Mouse (Mus musculus) cerebellum, adult 2 months (tissue): ENCODE measurements around the gene Clmp.

Source experiments
- CTCF ChIP-seq: fragments of 200-500 bp; IDR thresholded peaks from 2 replicates; pipeline ENCODE4 v1.5.1; 2011; ENCODE audit warnings: low read depth, mild to moderate bottlenecking, control low read depth, low read length, moderate library complexity, borderline replicate concordance; ENCODE audit not compliant: insufficient read depth
- POLR2A ChIP-seq: fragments of 200-500 bp; IDR thresholded peaks from 2 replicates; pipeline ENCODE4 v1.6.1; 2011; ENCODE audit warnings: low read length, control low read depth, borderline replicate concordance; ENCODE audit not compliant: insufficient read depth

DNA sequence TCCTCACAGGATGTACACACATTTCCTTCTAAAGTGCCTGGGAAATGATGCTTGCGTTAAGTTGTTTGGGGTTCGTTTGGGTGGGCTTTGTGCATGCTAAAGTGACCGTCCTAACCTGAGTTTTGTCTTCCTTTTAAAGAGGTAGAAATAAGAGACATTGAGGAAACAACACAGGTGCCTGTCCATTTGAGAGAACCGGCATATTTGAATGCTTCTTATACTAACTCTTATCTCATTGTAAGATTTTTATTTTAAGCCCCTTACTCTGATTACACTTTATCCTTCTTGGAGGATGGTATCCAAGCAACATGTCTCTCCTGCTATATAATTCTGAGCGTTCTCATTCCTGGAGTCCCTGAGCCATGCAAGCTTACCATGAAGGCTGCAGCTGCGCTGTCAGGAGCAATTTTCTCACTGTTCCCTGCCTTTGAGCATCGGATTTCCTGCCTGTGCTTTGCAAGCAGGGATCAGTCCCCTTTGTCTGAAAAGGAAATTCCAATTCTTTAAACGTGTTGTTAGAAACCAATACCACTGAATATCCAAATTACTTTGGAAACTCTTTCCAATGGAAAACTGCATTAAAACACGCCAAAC is 98.7 kb downstream of the Clmp start:
- TF ChIP-seq CTCF: no peak
- no peak for TF ChIP-seq POLR2A
